In the genomic region with DNA sequence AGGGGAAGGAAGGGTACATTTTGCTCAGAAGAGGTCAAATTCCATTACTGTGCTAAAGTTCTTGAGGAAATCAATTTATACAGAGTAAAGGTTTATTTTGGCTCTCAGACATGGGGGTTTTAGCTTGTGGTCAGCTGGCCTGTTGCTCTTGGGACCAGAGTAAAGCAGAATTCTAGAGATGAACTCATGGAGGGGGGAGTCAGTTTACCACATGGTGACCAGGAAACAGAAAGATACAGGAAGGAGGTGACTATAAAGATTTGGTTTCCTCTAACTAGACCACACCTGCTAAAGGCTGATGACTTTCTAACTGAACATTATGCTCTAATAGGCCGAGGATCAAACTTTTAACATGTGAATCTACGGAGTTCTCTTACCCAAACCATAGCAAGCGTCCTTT, we compare ENCODE assay signal across 22 mouse cellular contexts.
"Had no signal": no experiment of that assay in that cellular context is flagged by ENCODE, and none has a peak within 500 bp of the region (broad histone marks: within the 10 kb centered on the region; RNA-seq: fewer than 3 reads in every experiment).

No protein-coding gene starts in this region.

- H3K27ac ChIP-seq: kidney, postnatal 0 days; layer of hippocampus, adult 2 months; limb, embryonic 10.5 days; limb, embryonic 13.5 days; liver, embryonic 12.5 days; liver, embryonic 15.5 days; midbrain, embryonic 10.5 days; midbrain, embryonic 13.5 days; neural tube, embryonic 13.5 days had no signal

- H3K4me1 ChIP-seq: liver, embryonic 12.5 days; liver, embryonic 15.5 days had no signal

- H3K4me3 ChIP-seq: layer of hippocampus, adult 2 months; limb, embryonic 10.5 days; limb, embryonic 13.5 days; liver, embryonic 12.5 days; liver, embryonic 15.5 days; megakaryocyte, embryonic 14.5 days; midbrain, embryonic 10.5 days; midbrain, embryonic 13.5 days; myocyte; neural tube, embryonic 13.5 days had no signal

- ATAC-seq: liver, embryonic 12.5 days; midbrain, embryonic 13.5 days; midbrain, embryonic 16.5 days had no signal

- H3K4me2 ChIP-seq: limb, embryonic 13.5 days; liver, embryonic 12.5 days; liver, embryonic 15.5 days; midbrain, embryonic 13.5 days; neural tube, embryonic 13.5 days had no signal

- H3K9ac ChIP-seq: limb, embryonic 13.5 days; liver, embryonic 12.5 days; liver, embryonic 15.5 days; midbrain, embryonic 13.5 days; neural tube, embryonic 13.5 days had no signal

- DNase-seq: kidney, adult 2 months; kidney, postnatal 25 days; layer of hippocampus, adult 9-11 months; liver; lung, adult 2 months; lung, postnatal 14 days; lung, postnatal 4 days; right cerebral cortex, postnatal 14 days; right cerebral cortex, postnatal 4 days; thymus, postnatal 25 days had no signal

- H3K36me3 ChIP-seq: limb, embryonic 10.5 days; limb, embryonic 13.5 days; liver, embryonic 12.5 days; liver, embryonic 15.5 days; midbrain, embryonic 10.5 days; midbrain, embryonic 13.5 days; neural tube, embryonic 13.5 days had no signal

- H3K9me3 ChIP-seq: limb, embryonic 10.5 days; limb, embryonic 13.5 days; liver, embryonic 12.5 days; liver, embryonic 15.5 days; megakaryocyte, embryonic 14.5 days; midbrain, embryonic 10.5 days; midbrain, embryonic 13.5 days; neural tube, embryonic 13.5 days had no signal

- H3K27me3 ChIP-seq: liver, embryonic 12.5 days; liver, embryonic 15.5 days; megakaryocyte, embryonic 14.5 days; neural tube, embryonic 13.5 days had no signal
